Mouse (Mus musculus): ENCODE measurements at regions not wholly inside any gene's neighbourhood (a gene's known extent, or its start where the extent isn't known, plus 50 kb on each side); places are given as distances from the start of the nearest gene placed in this dataset.

DNA sequence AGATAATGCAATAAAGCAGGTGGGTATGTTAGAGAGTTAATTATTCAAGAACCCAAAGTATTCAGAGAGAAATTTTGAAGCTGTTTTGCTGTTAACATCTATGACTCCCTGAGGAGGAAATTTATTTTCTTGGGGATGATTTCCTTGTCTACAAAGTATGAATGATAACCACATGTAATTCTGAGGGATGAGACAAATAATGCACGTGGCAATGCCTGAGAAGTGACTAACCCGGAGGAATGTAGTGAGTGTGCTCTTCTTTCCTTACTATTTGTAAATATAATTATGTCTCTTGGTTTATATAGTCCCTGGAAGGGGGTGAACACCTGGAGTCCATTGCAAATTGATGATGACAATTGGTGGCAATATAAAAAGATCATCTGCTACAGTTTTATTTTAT lies 981.1 kb downstream of the Slc22a22 start:
- H3K27ac ChIP-seq (ENCODE audit: low read depth, low read length): no peak overlapping the region
- TF ChIP-seq CTCF (IDR thresholded peaks at IDR 0.05; ENCODE audit: low read depth): no peak
- no peak overlapping the region for H3K9ac ChIP-seq (ENCODE audit: low read depth, low read length)
- no peaks in the 10 kb centered on the region for H3K36me3 ChIP-seq (ENCODE audit: control insufficient read depth, insufficient read depth)
- 70% methylated on average over 2 of the region's 2 CpGs for WGBS
- H3K27me3 ChIP-seq (replicated peaks; ENCODE audit: control insufficient read depth, insufficient read depth, low read length): no peaks in the 10 kb centered on the region
- ATAC-seq: no peak
- H3K4me1 ChIP-seq (replicated peaks; ENCODE audit: control insufficient read depth, insufficient read depth, low read length): no peaks in the 10 kb centered on the region
- H3K9me3 ChIP-seq (ENCODE audit: control insufficient read depth): no peaks in the 10 kb centered on the region
- no peak overlapping the region for H3K4me2 ChIP-seq (replicated peaks; ENCODE audit: low read depth)
- no peak overlapping the region for H3K4me3 ChIP-seq (ENCODE audit: low read depth, low read length)

DNA sequence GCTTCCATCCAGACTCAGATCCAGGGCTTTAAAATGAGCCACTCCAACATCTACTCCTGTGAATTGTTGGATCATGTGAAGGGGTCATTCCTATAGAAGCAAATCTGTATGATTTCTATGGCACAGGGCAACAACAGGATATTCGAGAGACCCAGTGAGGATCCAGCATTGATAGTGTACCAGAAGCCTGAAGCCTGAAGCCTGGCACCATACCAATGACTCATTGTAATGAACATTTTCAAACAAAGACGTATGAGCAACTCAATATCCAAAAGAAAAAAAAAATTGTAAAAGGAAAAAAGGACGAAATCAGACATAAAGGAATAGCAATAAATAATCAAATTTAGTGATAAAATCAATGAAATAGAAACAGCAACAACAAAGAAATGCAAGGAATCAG lies 991.5 kb downstream of the Slc22a22 start:
- 75% methylated on average over 3 of the region's 3 CpGs for WGBS

DNA sequence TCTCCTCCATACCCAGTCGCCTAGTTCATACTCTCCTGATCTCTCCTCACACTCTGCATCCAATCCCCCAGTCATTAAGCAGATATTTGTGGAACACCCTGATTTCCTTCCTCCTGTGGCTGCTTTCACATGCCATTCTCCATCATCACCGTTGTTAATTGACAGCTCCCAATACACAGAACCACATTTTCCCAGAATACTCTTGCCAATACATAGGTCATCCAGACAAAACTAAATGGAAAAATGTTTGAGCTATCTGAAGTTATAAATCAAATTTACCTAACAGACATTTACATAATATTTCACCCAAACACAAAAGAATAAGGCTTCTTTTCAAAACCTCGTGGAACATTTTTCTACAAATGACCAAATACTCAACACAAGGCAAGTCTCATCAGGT lies 992.7 kb downstream of the Slc22a22 start:
- Histone ChIP-seq H3K4me2 (replicated peaks; ENCODE audit: low read depth) (no peak overlapping the region), H3K9me3 (ENCODE audit: control insufficient read depth) (no peaks in the 10 kb centered on the region), H3K36me3 (ENCODE audit: control insufficient read depth, insufficient read depth) (no peaks in the 10 kb centered on the region), H3K4me1 (replicated peaks; ENCODE audit: control insufficient read depth, insufficient read depth, low read length) (no peaks in the 10 kb centered on the region), H3K4me3 (ENCODE audit: low read depth, low read length) (no peak overlapping the region), H3K27me3 (replicated peaks; ENCODE audit: control insufficient read depth, insufficient read depth, low read length) (no peaks in the 10 kb centered on the region), H3K9ac (ENCODE audit: low read depth, low read length) (no peak overlapping the region), H3K27ac (ENCODE audit: low read depth, low read length) (no peak overlapping the region)
- ATAC-seq: no peak
- 81% methylated on average over 3 of the region's 3 CpGs for WGBS
- TF ChIP-seq CTCF (IDR thresholded peaks at IDR 0.05; ENCODE audit: low read depth): no peak

More for the DNA sequence above, 991.5 kb downstream of the Slc22a22 start:
- no peak for ATAC-seq
- no peak for TF ChIP-seq CTCF (IDR thresholded peaks at IDR 0.05; ENCODE audit: low read depth)
- Histone ChIP-seq H3K4me2 (replicated peaks; ENCODE audit: low read depth) (no peak overlapping the region), H3K9me3 (ENCODE audit: control insufficient read depth) (no peaks in the 10 kb centered on the region), H3K4me3 (ENCODE audit: low read depth, low read length) (no peak overlapping the region), H3K27ac (ENCODE audit: low read depth, low read length) (no peak overlapping the region), H3K4me1 (replicated peaks; ENCODE audit: control insufficient read depth, insufficient read depth, low read length) (no peaks in the 10 kb centered on the region), H3K9ac (ENCODE audit: low read depth, low read length) (no peak overlapping the region), H3K27me3 (replicated peaks; ENCODE audit: control insufficient read depth, insufficient read depth, low read length) (no peaks in the 10 kb centered on the region), H3K36me3 (ENCODE audit: control insufficient read depth, insufficient read depth) (no peaks in the 10 kb centered on the region)

DNA sequence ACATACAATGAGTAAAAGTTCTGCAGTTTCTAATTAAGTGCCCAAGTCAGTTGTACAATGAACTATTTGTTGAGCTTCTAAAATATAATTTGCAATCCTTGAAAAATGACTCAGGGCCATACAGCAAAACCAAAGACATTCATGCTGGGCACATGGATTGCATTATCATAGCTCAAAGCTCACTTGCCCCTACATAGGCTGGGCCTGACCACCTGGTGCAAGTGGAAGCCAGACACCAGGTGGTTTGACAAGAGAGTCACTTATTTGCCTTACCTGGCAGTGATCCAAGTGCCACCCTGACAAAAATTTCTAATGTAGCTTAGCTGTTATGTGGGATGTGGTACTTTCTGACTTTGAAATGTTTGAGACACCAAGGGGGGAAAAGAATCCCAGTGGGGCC lies 997.7 kb downstream of the Slc22a22 start:
- Histone ChIP-seq H3K9me3 (ENCODE audit: control insufficient read depth) (no peaks in the 10 kb centered on the region), H3K4me3 (ENCODE audit: low read depth, low read length) (no peak overlapping the region), H3K4me1 (replicated peaks; ENCODE audit: control insufficient read depth, insufficient read depth, low read length) (no peaks in the 10 kb centered on the region), H3K36me3 (ENCODE audit: control insufficient read depth, insufficient read depth) (no peaks in the 10 kb centered on the region), H3K4me2 (replicated peaks; ENCODE audit: low read depth) (no peak overlapping the region), H3K9ac (ENCODE audit: low read depth, low read length) (no peak overlapping the region), H3K27me3 (replicated peaks; ENCODE audit: control insufficient read depth, insufficient read depth, low read length) (no peaks in the 10 kb centered on the region), H3K27ac (ENCODE audit: low read depth, low read length) (no peak overlapping the region)
- TF ChIP-seq CTCF (IDR thresholded peaks at IDR 0.05; ENCODE audit: low read depth): no peak
- ATAC-seq: no peak

DNA sequence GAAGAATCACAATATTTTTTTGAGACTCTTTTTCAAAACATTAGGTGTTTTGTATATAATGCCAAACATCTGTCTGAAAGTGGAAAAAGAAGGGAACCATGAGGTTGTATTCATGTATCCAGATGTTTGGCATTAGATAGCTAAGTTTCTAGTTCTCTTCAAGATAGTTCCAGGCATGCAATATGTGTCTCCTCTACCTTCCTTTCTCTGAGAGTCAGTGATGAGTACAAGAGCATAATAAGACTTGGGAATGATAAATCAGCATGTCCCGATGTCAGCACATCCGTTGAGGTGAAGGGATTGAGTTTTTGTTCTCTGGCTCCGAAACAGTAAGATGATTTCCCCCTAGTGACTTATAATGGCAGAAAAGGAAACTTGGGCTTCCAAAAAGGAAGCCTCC lies 998.4 kb downstream of the Slc22a22 start:
- no peak for TF ChIP-seq CTCF (IDR thresholded peaks at IDR 0.05; ENCODE audit: low read depth)
- Histone ChIP-seq H3K9ac (ENCODE audit: low read depth, low read length) (no peak overlapping the region), H3K9me3 (ENCODE audit: control insufficient read depth) (no peaks in the 10 kb centered on the region), H3K4me3 (ENCODE audit: low read depth, low read length) (no peak overlapping the region), H3K4me1 (replicated peaks; ENCODE audit: control insufficient read depth, insufficient read depth, low read length) (no peaks in the 10 kb centered on the region), H3K4me2 (replicated peaks; ENCODE audit: low read depth) (no peak overlapping the region), H3K27me3 (replicated peaks; ENCODE audit: control insufficient read depth, insufficient read depth, low read length) (no peaks in the 10 kb centered on the region), H3K36me3 (ENCODE audit: control insufficient read depth, insufficient read depth) (no peaks in the 10 kb centered on the region), H3K27ac (ENCODE audit: low read depth, low read length) (no peak overlapping the region)
- 72% methylated on average over 3 of the region's 3 CpGs for WGBS
- ATAC-seq: no peak

DNA sequence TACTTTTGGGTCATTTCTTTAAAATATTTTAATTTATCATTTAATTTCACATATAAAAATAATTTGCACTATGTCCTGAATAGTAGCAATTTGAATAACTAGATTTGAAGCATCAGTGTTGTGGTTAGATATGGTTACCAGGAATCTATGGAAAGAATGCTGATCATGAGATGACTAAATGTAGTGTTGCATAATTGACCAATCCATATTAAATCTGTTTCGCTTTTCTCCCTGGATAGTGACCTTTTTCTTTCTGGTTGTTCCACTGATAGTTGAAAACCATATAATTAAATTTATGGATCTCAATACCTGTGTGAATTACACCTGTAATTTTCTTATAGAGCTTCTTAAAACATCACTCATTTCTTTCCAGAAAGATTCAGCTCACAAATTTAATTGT lies 1003.7 kb downstream of the Slc22a22 start:
- H3K4me2 ChIP-seq (replicated peaks; ENCODE audit: low read depth): no peak overlapping the region

DNA sequence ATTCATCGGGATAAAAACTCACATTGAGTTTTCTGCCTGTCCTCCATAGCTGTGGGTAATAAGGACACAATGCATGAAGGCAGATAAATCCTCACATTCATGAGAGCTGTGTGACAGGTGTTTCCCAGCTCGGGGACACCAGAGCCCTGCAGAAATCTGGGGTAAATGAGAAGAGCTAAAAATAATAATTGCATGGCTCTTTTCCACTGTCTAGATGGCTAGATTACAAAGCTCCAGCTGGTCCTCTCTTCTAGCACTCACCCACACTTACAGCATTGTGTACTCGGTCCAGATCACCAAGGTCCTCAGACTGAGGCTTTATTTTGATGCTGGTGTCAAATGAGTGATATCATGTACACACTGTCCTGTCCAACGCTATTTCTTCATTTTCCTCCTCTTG lies 1025.5 kb downstream of the Slc22a22 start:
- TF ChIP-seq CTCF (IDR thresholded peaks at IDR 0.05; ENCODE audit: low read depth): no peak
- H3K4me1 ChIP-seq (replicated peaks; ENCODE audit: control insufficient read depth, insufficient read depth, low read length): no peaks in the 10 kb centered on the region
- ATAC-seq: no peak
- H3K4me2 ChIP-seq (replicated peaks; ENCODE audit: low read depth): no peak overlapping the region
- H3K27ac ChIP-seq (ENCODE audit: low read depth, low read length): no peak overlapping the region
- no peak overlapping the region for H3K9ac ChIP-seq (ENCODE audit: low read depth, low read length)
- no peaks in the 10 kb centered on the region for H3K27me3 ChIP-seq (replicated peaks; ENCODE audit: control insufficient read depth, insufficient read depth, low read length)
- H3K4me3 ChIP-seq (ENCODE audit: low read depth, low read length): no peak overlapping the region
- H3K36me3 ChIP-seq (ENCODE audit: control insufficient read depth, insufficient read depth): no peaks in the 10 kb centered on the region
- H3K9me3 ChIP-seq (ENCODE audit: control insufficient read depth): no peaks in the 10 kb centered on the region
- 69% methylated on average over 4 of the region's 4 CpGs for WGBS

More for the DNA sequence above, 1003.7 kb downstream of the Slc22a22 start:
- no peak overlapping the region for H3K4me3 ChIP-seq (ENCODE audit: low read depth, low read length)
- no peak overlapping the region for H3K9ac ChIP-seq (ENCODE audit: low read depth, low read length)
- no peaks in the 10 kb centered on the region for H3K27me3 ChIP-seq (replicated peaks; ENCODE audit: control insufficient read depth, insufficient read depth, low read length)
- 91% methylated on average over 1 of the region's 1 CpGs for WGBS
- no peaks in the 10 kb centered on the region for H3K9me3 ChIP-seq (ENCODE audit: control insufficient read depth)
- no peaks in the 10 kb centered on the region for H3K4me1 ChIP-seq (replicated peaks; ENCODE audit: control insufficient read depth, insufficient read depth, low read length)
- H3K36me3 ChIP-seq (ENCODE audit: control insufficient read depth, insufficient read depth): no peaks in the 10 kb centered on the region
- no peak overlapping the region for H3K27ac ChIP-seq (ENCODE audit: low read depth, low read length)
- ATAC-seq: no peak
- no peak for TF ChIP-seq CTCF (IDR thresholded peaks at IDR 0.05; ENCODE audit: low read depth)

Data from intestine, postnatal 0 days (tissue).